Mouse (Mus musculus): ENCODE results near the gene Cfap300. TPM values are rescaled to one million over a fixed set of nuclear protein-coding genes. Genes with fewer than 3 reads are reported as not detected.

Gene Cfap300
- polyA plus RNA-seq, 1 experiment from 2014 or later: 11.4 TPM

DNA sequence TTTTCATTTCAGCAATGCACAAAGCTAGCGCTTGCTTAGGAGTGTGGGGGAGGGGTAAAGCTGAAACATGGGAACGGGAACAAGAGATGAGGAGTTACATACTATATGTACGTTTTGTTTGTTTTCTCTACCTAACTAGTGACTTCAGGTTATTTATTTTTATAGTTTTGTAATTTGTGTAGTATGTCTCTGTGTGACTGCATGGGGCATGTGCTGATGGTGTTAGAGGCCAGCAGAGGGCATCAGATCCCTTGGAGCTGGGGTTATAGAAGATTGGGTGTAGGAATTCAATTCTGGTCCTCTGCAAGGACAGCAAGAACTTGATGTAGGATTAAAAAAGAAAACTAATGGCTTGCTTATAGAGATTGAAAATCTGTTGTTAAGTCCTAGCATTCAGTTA, 64.1 kb downstream of the Cfap300 start:
- no peaks in the 10 kb centered on the region for H3K27me3 ChIP-seq (ENCODE audit: insufficient read depth, poor library complexity, severe bottlenecking)
- no peak overlapping the region for H3K27ac ChIP-seq
- H3K9me3 ChIP-seq: no peaks in the 10 kb centered on the region
- WGBS: 87% methylated on average over 3 of the region's 3 CpGs
- H3K4me3 ChIP-seq: no peak overlapping the region
- peaks cover 32% of the 10 kb centered on the region for H3K36me3 ChIP-seq
- peaks cover 42% of the 10 kb centered on the region for H3K4me1 ChIP-seq
- no peak for DNase-seq (ENCODE audit: low spot score)

DNA sequence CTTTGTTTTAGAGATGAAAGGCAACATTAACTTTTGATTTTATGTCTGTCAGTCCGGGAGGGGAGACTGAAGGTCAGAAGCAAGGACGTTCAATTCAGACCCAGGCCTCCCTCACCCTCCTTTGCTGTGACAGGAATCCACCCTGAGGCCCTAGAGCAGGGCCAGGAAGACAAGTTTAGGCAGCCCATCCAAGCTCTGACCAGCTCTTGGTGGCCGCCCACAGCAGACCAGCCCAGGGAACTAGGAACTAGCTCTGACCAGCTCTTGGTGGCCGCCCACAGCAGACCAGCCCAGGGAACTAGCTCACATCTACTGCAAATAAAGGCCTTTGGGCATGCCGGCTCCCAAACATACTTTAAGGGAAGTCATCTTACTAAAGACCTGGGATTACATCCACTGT, 65.0 kb downstream of the Cfap300 start:
- Histone ChIP-seq H3K4me3 (no peak overlapping the region), H3K4me1 (peaks cover 34% of the 10 kb centered on the region; the same call in 1 of the 2 replicates), H3K27ac (peak overlapping the region; percentile 67; the same call in 1 of the 2 replicates), H3K36me3 (peaks cover 41% of the 10 kb centered on the region), H3K9me3 (no peaks in the 10 kb centered on the region), H3K27me3 (ENCODE audit: insufficient read depth, poor library complexity, severe bottlenecking) (no peaks in the 10 kb centered on the region)
- 69% methylated on average over 5 of the region's 5 CpGs for whole genome bisulfite sequencing
- DNase-seq (ENCODE audit: low spot score): no peak

DNA sequence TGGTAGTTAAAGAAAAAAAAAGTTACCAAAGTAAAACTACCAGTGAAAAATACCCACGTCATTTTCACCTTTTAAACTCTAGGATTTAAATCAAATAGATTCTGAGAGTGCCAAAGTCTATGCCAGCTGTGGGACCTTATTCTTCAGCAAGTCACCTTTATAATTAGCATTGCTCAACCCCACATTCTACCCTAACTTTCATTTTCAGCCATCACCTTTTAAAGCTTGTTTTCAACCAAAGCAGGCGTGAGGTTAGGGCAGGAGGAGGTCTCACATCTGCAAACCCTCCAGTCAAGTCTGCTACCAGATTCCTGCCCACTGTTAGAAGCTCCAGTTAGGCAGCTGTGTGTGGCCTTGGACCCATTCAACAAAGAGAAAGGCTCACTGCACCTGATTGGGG, 70.6 kb downstream of the Cfap300 start:
- no peak overlapping the region for H3K27ac ChIP-seq
- 74% methylated on average over 2 of the region's 2 CpGs for WGBS

More for the DNA sequence above, 70.6 kb downstream of the Cfap300 start:
- no peak for DNase-seq (ENCODE audit: low spot score)
- Histone ChIP-seq H3K9me3 (no peaks in the 10 kb centered on the region), H3K36me3 (peaks cover 41% of the 10 kb centered on the region), H3K27me3 (ENCODE audit: insufficient read depth, poor library complexity, severe bottlenecking) (no peaks in the 10 kb centered on the region), H3K4me3 (no peak overlapping the region), H3K4me1 (peaks cover 26% of the 10 kb centered on the region)

Other genes with a start within 250 kb of the Cfap300 start
- 23.6 and 24.2 TPM in 2 replicates for gene Birc2, start 205.8 kb downstream of the Cfap300 start, polyA plus RNA-seq (2016; fragmentation: Nextera tagmentation; extraction: Ambion mirVana)
- gene Birc3, start 169.6 kb downstream of the Cfap300 start, polyA plus RNA-seq (2016; fragmentation: Nextera tagmentation; extraction: Ambion mirVana): 4.9 and 5.2 TPM in 2 replicates
- 29.3 and 41.3 TPM in 2 replicates for gene Yap1, start 38.2 kb downstream of the Cfap300 start, polyA plus RNA-seq (2016; fragmentation: Nextera tagmentation; extraction: Ambion mirVana)
- gene Cep126, start 91.5 kb upstream of the Cfap300 start, polyA plus RNA-seq (2016; fragmentation: Nextera tagmentation; extraction: Ambion mirVana): 2.1 and 2.6 TPM in 2 replicates

Data from heart, embryonic 10.5 days (tissue).